Mouse (Mus musculus): ENCODE measurements around the gene Stk32c.

DNA sequence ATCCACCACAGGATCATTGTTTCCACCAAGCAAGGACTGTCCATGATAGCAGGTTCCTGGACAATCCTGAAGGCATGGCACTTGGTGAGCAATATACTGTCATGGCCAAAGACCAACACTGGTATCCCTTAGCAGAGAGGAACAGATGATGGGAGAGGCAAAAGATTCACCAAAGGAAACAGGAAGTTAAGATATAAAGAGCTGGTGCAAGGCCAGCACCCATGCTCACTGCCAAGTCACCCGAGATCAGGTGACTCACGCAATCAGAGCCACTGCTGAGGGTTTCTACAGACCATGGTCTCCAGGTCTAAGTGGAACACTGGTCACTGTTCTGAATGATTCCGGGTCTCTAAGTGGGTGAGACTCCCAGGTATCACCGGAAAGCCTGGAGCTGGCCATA is 87.2 kb downstream of the Stk32c start:
- TF ChIP-seq CTCF (IDR thresholded peaks at IDR 0.05; ENCODE audit: borderline replicate concordance, insufficient read depth, low read depth, low read length) (no peak), POLR2A (IDR thresholded peaks at IDR 0.05; ENCODE audit: borderline replicate concordance, insufficient read depth, low read length) (no peak)
